Mouse (Mus musculus) forebrain, embryonic 16.5 days (tissue): ENCODE measurements around the gene Trhr2. TPM values are rescaled to one million over a fixed set of nuclear protein-coding genes. Genes with fewer than 3 reads are reported as not detected.

Source experiments
- polyA plus RNA-seq: library from polyadenylated mRNA; unstranded; fragments of >200 nt; fragmentation: Nextera tagmentation; extraction: Ambion mirVana; gene quantifications from 2 replicates; pipeline ENCODE4 v1.2.1, GENCODE M21; 2015

Trhr2 gene
- polyA plus RNA-seq, 1 experiment from 2014 or later, result not detected

Other genes starting within 250 kb of the Trhr2 start
- 0.41 and 0.65 TPM in 2 replicates for gene Zfpm1, start 78.6 kb downstream of the Trhr2 start, polyA plus RNA-seq
- 44.7 and 47.5 TPM in 2 replicates for gene Zc3h18, start 15.9 kb upstream of the Trhr2 start, polyA plus RNA-seq
- gene Il17c, start 61.3 kb upstream of the Trhr2 start, polyA plus RNA-seq, result 0.61 TPM in 1 of 2 replicates, not detected in the other
- 25.1 and 30.5 TPM in 2 replicates for gene Cyba, start 72.2 kb upstream of the Trhr2 start, polyA plus RNA-seq
- gene Mvd, start 82.7 kb upstream of the Trhr2 start, polyA plus RNA-seq, result 51.0 and 60.0 TPM in 2 replicates
- not detected in 2 replicates for gene Snai3, start 100.0 kb upstream of the Trhr2 start, polyA plus RNA-seq
- 39.6 and 41.8 TPM in 2 replicates for gene Rnf166, start 115.3 kb upstream of the Trhr2 start, polyA plus RNA-seq
- 72.5 and 87.3 TPM in 2 replicates for gene Ctu2, start 115.4 kb upstream of the Trhr2 start, polyA plus RNA-seq
- 1.9 and 3.4 TPM in 2 replicates for gene Piezo1, start 190.6 kb upstream of the Trhr2 start, polyA plus RNA-seq
- gene Cdt1, start 207.3 kb upstream of the Trhr2 start, polyA plus RNA-seq, result 12.0 and 13.9 TPM in 2 replicates
- 184 and 204 TPM in 2 replicates for gene Aprt, start 216.2 kb upstream of the Trhr2 start, polyA plus RNA-seq